Mouse (Mus musculus) lung, embryonic 15.5 days (tissue): ENCODE data around the gene Calm3. TPM values are rescaled to one million over a fixed set of nuclear protein-coding genes. Genes with fewer than 3 reads are reported as not detected.

Source experiments
- polyA plus RNA-seq: library from polyadenylated mRNA; unstranded; fragments of >200 nt; fragmentation: Nextera tagmentation; extraction: Ambion mirVana; gene quantifications from 2 replicates; pipeline ENCODE4 v1.2.1, GENCODE M21; 2015

Gene Calm3
- polyA plus RNA-seq, 1 experiment from 2014 or later, result 101 TPM

Other genes starting within 250 kb of the Calm3 start
- not detected in 2 replicates for gene Ceacam15, start 248.4 kb downstream of the Calm3 start, polyA plus RNA-seq
- gene Ceacam9, start 202.2 kb downstream of the Calm3 start, polyA plus RNA-seq, result not detected in 2 replicates
- gene Ap2s1, start 185.7 kb downstream of the Calm3 start, polyA plus RNA-seq, result 280 and 291 TPM in 2 replicates
- gene Slc1a5, start 142.8 kb downstream of the Calm3 start, polyA plus RNA-seq, result 53.7 and 54.5 TPM in 2 replicates
- gene Strn4, start 108.2 kb downstream of the Calm3 start, polyA plus RNA-seq, result 102 TPM in 2 replicates
- 28.9 and 30.6 TPM in 2 replicates for gene Fkrp, start 107.4 kb downstream of the Calm3 start, polyA plus RNA-seq
- gene Prkd2, start 81.2 kb downstream of the Calm3 start, polyA plus RNA-seq, result 18.9 and 19.7 TPM in 2 replicates
- gene Dact3, start 48.8 kb downstream of the Calm3 start, polyA plus RNA-seq, result 3.5 and 3.7 TPM in 2 replicates
- gene Gng8, start 32.3 kb downstream of the Calm3 start, polyA plus RNA-seq, result 11.2 and 12.0 TPM in 2 replicates
- 2.0 and 2.4 TPM in 2 replicates for gene Ptgir, start 17.6 kb downstream of the Calm3 start, polyA plus RNA-seq
- 6.2 and 6.6 TPM in 2 replicates for gene Pnmal2, start 20.6 kb upstream of the Calm3 start, polyA plus RNA-seq
- 0.11 and 0.36 TPM in 2 replicates for gene Pnmal1, start 35.6 kb upstream of the Calm3 start, polyA plus RNA-seq
- gene Gm42372, start 59.0 kb upstream of the Calm3 start, polyA plus RNA-seq, result 0.16 and 0.17 TPM in 2 replicates
- 34.9 and 35.9 TPM in 2 replicates for gene Ccdc8, start 68.6 kb upstream of the Calm3 start, polyA plus RNA-seq
- 107 and 110 TPM in 2 replicates for gene Ppp5c, start 103.8 kb upstream of the Calm3 start, polyA plus RNA-seq
- 37.6 and 41.5 TPM in 2 replicates for gene Hif3a, start 138.3 kb upstream of the Calm3 start, polyA plus RNA-seq
- gene Psg16, start 149.9 kb upstream of the Calm3 start, polyA plus RNA-seq, result 0.10 and 0.19 TPM in 2 replicates
- not detected in 2 replicates for gene Ceacam3, start 226.2 kb upstream of the Calm3 start, polyA plus RNA-seq